Mouse (Mus musculus): ENCODE measurements around the gene Ryr2.

Ryr2 gene

DNA sequence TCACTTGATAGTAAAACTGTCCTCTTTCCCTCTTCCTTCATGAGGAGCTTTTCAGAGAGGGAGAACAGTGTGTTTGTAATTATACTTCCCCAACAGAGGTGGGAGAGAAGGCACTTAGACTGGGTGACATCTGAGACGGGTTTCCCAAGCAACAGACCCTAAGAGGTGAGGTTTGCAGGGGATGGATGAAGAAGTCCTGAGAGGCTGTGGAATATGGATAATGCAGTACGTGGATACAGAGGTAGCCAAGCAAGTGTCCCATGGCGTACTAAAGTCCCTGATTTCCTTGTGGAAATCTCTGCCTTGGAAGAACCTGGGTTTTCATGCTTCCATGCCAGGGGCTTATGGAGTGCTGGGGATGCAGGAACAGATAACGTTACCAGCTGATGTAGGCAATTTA, 69.5 kb downstream of the Ryr2 start:
- no peak for DNase-seq (ENCODE audit: low spot score)

DNA sequence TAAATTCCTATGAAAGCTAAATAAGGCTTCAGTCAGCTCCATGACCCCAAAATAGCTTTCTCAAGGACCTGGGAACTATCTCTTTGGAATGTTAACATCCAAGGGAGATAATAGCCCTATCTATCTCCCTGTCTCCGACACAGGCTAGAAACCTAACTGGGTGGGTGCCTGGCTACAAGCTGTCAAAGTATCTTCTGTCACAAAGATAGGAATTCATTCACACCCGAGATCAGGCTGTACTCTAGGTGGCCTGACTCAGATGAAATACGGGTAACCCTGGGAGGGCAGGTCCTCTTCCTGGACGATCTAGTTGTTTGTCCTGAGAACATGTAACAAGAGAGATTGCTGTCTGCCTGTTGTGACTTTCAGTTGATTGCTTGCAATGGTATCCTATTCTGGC, 69.9 kb downstream of the Ryr2 start:
- DNase-seq (ENCODE audit: low spot score): no peak

DNA sequence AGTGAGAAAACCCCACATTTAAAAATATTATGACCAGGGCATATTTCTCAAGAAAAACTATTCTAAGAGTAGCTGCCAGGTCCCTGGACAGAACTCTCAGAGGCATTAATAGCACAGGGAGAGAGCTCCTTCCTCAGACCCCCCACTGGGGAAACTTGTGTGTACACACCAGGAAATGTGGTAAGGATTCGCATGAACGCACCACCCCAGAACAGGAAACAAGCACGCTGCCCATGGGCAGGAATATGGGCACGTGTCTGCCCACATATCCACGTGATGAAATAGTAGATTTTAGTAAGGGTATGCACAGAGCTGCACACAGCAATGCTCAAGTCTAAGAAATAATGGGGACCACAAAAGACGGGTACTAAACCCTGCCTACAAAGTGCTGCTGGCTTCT, 72.8 kb downstream of the Ryr2 start:
- DNase-seq (ENCODE audit: low spot score): no peak

DNA sequence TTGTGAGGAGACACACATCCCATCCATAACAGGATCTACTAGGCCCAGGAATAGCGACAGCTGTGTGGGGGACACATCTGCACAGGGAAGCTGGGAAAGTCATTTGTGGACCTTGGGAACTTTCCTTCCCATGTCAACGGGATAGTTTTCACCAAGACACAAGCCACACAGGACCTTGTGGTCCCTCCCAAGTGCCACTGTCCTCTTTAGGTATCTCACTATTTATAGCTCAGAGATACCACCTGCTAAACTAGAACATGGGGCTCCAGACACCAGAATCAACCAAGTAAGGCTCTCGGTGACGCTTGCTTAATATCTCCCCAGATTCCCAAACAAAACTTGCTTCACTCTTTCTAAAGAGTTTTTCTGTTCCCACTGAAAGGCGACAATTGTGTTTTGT, 73.5 kb downstream of the Ryr2 start:
- DNase-seq (ENCODE audit: low spot score): no peak

DNA sequence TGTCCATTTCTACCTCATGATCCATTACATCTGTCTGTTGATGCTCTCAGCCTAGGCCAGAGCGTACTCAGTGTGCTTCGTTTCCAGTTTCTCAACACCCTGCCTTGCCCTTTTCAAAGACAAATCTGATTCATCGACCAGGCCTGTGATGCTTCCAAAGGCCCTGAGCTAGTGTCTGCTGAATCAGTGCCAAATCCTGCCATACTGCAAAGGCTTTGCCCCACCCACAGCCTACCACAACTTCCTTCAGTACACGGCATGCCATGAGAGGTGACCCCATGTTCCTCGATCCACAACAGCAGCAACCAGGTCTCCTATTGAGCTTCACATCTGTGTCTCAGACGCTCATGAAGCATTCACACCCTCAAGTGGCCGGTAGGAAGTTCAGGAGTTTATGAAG, 76.9 kb downstream of the Ryr2 start:
- DNase-seq (ENCODE audit: low spot score): no peak

DNA sequence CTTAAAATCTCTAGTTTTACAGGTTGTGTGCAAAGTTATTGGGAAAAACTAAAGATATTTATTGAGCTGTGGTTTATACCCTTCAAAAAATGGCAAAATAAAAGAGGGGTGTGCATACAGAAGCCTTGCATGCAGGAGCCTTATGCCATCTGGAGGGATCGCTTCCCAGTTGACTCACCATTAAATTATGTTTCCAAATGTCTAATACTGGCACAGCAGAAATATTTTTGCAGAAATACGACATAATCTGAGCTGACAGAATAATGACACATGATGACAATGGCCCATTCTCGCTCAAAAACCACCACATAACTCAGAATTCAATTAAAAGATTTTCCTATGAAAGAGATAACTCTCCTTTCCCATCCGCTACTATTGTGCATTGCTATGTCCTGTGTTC, 77.4 kb downstream of the Ryr2 start:
- DNase-seq (ENCODE audit: low spot score): no peak

DNA sequence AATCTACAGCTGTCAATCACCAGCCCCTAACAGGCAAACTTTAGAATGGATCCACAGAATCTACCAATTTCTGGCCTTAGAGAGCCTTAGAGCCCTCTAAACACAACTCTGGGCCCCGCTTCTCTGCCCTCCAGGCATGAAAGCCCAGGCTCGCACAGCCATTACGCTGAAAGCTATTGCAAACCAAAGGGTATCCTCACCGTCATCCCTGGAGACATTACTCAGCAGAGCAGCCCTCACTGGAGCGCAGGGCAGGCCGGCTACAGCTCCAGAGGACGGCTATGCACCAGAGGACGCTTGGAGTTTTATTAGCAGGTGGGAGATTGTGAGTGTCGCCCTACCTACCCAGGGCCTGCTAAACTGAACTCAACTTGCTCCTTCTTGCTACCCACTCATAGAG, 88.7 kb downstream of the Ryr2 start:
- no peak for DNase-seq (ENCODE audit: low spot score)

DNA sequence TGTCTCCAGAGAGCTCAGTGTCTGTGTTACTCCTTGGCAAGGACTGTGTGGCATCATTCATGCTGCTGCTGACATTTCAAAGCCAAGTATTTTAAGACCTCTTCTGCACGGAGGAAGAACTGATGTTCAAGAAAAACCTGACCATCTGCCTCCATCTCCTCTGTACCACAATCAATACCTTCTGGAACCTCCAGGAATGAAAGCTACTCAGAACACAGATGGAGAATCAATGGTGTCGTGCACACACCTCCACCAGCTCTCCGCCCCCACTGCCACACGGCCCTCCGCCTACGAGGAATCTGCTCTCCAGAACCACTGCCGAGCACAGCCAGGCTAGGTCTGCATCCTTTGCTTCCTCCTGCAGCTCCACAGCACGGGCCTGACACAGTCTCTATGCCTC, 92.8 kb downstream of the Ryr2 start:
- DNase-seq (ENCODE audit: low spot score): no peak

DNA sequence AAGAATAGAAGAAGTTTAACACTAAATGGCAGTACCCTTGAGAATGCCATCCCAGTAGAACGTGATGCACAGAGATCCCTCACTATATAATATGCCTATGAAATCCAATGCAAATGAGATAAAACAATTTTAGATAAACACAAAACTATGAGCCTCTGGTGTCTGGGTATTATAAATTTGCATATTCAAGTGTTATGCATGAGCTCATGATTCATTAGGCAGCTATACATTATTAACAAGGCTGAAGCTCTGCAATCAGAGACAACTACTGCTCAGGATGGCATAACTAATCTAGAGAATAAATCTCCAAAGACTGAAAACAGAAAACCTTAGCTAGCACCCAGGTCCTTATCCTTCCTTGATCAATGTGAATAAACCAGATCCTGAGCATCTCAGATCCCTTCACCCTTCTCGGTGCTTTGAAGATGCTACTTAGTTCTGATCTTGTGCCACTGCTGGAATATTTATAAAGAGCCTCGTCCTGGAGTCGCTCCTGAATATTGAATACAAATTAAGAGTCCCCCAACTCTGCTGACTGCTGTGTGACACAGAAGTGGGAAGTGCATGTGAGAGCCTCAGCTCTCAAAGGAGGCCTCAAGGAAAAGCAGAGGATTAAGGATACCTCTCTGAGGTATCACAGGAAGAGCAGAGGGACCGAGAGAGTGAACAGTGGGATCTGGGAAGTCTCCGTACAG, 97.6 kb downstream of the Ryr2 start:
- DNase-seq (ENCODE audit: low spot score): no peak

DNA sequence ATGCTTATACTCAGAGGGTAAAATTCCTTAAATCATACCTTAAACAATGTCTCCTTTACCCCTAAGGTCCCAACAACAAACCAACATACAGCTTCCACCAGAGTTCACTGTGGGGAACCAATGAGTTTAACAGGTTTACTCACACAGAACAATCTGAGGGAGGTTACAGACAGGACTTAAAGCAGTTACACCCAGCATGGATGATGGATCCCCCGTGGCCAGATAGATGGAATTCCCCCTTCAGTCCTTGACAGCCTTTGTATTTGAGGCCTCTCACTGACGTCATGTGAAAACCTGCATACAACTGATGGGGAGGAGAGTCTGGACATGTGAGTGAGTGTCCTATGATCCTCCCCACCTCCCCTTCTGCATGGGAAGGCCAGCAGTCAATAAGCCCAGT, 99.2 kb downstream of the Ryr2 start:
- no peak for DNase-seq (ENCODE audit: low spot score)

DNA sequence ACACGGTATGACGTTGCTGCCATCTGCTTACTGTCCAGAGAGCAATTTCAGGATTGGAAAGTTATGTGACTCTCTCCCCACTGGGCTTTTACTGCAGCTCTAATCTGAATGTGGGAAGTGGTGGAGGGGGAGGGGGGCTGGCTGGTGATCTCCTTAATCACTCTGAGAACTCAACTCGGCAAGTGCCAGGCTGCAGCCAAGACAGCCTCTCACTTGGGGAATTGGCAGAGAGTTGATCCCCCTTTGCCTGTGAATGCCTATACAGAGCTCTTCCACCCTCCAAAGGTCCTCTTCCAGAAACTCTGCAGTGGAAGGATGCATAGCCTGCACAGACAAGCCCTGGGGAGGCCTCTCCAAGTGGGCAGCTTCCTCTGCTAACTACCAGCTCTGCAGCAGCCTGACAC, 104.9 kb downstream of the Ryr2 start:
- no peak for DNase-seq (ENCODE audit: low spot score)

DNA sequence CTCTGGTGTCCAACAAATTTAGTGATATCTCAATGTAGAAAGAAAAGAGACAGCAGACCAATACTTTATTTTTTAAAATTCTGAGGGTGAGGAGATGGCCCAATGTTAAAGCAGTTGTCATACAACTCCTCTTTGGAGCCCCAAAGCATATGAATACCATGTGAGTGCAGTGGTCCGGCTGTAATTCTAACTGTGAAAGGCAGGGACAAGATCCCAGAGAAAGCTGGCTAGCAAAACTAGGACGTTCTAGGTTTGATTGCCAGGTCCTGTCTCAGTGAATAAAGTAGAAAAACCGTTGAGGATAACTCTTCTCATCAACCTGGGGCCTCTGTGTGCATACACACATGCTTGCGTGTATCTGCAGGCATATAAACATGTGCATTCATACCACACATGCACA, 106.9 kb downstream of the Ryr2 start:
- no peak for DNase-seq (ENCODE audit: low spot score)

DNA sequence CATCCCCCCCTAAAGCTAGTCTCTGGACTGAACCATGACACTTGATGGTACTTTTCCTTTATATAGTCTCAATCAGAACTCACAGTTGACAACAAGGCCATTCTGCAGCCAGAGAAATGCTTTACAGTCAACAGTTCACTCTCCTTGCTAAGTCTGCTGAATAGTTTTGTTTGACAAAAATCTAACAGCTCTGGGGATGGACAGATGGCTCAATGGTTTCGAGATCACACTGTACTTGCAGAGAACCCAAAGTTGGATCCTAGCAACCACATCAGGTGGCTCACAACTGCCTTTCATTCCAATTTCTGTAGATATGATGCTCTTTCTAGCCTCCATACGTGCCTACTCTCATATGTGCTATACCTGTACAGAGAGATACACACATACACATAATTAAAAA, 109.4 kb downstream of the Ryr2 start:
- DNase-seq (ENCODE audit: low spot score): no peak

DNA sequence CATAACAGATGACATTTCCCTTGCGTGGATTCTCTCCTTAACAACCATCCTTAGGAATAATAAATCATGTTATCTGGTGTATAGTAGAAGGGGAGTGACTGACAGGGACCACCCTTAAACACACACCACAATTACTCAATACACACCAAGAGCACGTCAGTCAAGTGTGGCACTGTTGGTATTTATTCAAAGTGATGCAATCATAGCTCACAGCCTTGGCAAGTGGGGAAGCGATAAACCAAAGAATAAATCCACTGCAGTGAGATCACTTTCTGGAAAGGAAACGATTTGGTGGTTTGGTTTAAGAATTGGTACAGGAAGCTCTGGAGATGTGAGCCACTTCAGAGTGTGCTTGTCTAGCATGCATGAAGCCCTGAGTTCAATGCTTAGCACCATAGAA, 119.2 kb downstream of the Ryr2 start:
- no peak for DNase-seq (ENCODE audit: low spot score)

DNA sequence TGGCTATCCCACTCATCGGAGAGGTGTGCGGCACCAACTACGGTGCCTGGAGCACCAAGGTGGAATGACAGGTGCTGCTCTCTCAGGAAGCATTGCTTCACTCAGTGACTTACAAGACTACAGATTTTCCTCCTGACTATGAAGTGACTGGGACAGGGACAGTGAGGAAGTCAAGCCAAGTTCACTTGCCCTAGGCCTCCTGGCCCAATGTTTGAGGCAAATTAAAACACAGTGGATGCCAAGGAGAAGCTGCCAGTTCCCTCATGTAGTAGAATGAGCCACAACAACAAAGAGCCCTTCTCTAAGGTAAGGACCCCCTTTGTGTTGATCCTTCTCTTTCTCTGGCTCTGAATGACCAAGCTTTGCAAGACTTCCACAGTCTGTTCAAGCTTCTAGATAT, 121.7 kb downstream of the Ryr2 start:
- no peak for DNase-seq (ENCODE audit: low spot score)

DNA sequence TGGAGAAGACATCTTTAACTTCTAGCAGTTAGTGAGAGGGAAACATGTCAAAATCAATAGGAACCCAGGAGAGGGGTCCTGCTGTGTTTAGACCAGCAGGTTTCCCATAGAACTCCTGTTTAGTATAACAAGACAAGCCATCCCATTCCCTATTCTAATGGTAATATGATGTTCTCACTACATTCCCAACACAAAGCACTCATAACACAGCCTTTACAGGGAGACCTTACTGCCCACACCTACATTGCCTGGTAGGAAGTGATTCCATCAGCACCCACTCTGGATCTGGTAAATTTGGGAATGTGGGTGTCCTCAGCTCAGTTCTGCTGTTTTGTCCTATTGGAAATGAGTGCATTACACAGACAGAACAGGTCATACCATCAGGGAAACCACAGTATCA, 127.7 kb downstream of the Ryr2 start:
- DNase-seq (ENCODE audit: low spot score): no peak

DNA sequence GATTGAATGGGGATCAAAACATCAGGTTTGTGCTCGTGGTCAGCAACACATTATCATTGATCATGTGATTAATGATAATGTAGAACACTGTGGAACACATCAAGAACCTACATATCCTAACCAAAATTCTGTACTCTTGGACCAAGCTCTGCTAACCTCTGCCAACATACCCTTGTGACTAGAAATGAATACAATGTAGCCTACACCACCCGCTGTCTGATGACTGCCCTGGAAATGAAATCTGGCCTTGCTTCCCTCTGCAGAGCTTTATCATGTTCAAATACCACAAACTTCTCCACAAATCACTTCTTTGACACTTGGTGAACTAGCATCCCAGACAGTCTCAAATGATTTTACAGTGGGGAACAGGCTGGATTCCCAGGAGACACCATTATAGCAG, 128.4 kb downstream of the Ryr2 start:
- DNase-seq (ENCODE audit: low spot score): no peak

DNA sequence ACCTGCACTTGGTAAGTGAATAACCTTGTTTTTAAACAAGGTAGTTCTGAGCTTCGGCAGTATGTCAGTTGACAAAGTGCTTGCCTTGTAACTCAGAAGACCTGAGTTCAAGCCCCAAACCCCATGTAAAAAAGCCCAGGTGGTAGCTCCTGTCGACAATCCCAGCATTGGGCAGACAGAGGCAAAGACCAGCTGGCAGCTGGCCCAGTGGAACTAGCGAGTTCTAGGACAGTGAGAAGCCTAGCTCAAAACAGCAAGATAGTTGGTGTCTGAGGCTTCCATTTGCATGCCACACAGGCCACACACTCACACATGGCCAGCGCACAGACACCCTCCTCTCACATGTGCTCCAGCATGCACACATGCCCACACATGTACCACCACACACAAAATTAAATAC, 129.1 kb downstream of the Ryr2 start:
- no peak for DNase-seq (ENCODE audit: low spot score)

DNA sequence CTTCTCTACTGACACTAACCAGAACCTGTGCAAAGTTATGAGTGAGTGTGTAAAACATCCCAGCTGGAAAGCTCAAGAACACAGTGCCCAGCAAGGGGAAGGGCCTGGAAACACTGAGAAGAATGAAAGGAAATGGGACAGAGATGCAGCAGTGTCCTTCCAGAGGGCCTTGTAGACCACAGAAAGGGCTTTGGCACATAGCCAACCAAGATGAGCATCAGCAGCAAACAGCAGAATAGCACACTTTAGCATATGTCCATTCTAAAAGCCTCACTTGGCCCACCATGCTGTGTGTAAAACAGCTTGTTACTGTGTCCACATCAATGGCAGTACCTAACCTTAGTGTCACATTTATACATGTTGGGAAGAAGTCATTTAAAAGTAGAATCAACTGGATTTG, 142.4 kb downstream of the Ryr2 start:
- DNase-seq (ENCODE audit: low spot score): no peak

DNA sequence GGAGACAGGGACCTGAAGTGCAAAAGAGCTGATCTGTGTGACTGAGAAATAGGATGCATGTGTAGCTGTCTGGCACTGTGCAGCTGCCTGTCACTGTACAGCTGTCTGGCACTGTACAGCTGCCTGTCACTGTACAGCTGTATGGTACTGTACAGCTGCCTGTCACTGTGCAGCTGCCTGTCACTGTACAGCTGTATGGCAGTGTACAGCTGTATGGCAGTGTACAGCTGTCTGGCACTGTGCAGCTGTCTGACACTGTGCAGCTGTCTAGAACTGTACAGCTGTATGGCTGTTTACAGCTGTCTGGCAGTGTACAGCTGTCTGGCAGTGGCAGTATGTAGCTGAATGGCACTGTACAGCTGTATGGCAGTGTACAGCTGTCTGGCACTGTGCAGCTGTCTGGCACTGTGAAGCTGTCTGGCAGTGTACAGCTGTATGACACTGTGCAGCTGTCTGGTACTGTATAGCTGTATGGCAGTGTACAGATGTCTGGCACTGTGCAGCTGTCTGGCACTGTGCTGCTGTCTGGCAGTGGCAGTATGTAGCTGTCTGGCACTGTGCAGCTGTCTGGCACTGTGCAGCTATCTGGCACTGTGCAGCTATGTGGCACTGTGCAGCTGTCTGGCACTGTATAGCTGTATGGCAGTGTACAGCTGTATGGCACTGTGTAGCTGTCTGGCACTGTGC, 147.1 kb downstream of the Ryr2 start:
- DNase-seq (ENCODE audit: low spot score): no peak

DNA sequence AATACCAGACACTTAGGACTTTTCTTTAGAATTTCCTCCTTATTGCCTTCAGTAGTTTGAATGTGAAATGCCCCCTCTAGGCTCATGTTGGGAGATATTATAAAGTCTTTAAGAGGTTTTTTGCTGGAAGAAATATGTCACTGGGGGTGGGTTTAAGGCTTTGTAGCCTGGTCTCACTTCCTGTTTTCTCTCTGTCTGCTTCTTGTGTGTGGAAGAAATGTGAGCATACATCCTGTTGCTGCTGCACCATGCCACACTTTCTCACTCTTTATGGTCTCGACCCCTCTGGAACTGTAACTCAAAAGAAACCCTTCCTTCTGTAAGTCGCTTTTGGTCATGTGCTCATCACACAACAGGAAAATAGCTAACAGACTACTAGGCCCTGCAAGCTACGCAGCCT, 147.9 kb downstream of the Ryr2 start:
- DNase-seq (ENCODE audit: low spot score): no peak

DNA sequence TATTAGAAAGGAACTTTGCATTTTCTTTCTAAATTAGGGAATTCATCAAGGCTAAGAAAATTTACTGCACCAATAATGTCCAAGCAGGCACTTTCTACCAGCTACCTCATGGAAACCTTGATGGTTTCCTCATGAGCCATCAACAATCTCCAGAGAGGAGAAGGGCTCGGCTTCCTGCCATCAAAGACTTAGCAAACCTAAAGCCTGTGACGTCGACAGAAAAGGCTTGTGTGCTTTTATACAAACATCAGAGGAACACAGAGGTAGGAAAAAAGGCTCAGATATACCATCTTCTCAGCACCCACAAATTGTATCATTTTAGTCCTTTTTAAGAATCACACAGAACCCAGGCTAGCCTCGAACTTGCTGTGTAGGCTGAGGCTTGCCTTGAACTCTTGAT, 148.5 kb downstream of the Ryr2 start:
- DNase-seq (ENCODE audit: low spot score): no peak

DNA sequence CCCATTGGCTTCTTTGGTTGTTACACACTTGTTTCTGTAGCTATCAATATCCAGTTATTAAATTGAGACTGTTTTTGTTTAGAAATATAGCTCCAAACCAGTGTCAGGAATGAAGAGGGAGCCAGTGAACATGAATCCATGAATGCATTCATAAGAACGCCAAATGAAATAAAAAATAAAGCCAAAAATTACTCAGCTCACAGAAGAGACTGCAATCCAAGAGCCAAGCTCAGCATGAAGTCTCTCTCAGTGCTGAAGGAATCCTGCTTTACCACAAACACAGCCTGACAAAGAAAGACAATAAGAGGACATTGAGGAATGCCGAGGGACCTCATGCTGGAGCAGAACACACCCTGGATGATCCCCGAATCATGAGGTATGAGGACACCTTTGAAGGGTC, 154.8 kb downstream of the Ryr2 start:
- no peak for DNase-seq (ENCODE audit: low spot score)

DNA sequence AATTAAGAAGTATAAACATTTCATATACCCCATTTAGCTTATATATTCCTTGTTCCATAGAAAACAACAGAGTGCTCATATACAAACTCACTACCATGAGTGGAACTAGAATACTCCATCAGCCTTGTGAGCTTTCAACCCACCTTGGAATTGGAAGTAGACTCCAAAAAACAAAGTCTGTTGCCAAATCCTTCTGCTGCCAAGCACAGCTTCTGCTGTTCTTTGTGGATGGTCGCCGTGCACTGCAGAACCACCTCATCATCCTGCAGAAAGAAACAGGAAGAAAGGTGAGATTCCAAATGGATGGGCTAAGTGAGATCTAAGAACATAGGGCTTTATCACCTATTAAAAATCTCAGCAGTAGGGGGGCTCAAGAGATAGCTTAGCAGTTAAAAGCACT, 161.0 kb downstream of the Ryr2 start:
- no peak for DNase-seq (ENCODE audit: low spot score)
